Mouse (Mus musculus) heart, postnatal 25 days (tissue): ENCODE measurements around the gene Gm7073. TPM values are rescaled to one million over a fixed set of nuclear protein-coding genes. Genes with fewer than 3 reads are reported as not detected.

Experiments used
- DNase-seq: peaks from one replicate; pipeline ENCODE4 v3.0.0; 2022; ENCODE audit warnings: low spot score
- intact Hi-C: fragments of 180-260 bp; cut with DNase I; formaldehyde crosslinking; loops from one replicate; pipeline ENCODE4 v1.15.1; 2025
- microRNA-seq: library from miRNA; unstranded; fragments of <30 nt; microRNA quantifications from one replicate; pipeline ENCODE4 v1.2.0, GENCODE M21; 2022
- total RNA-seq, 2 experiments: library from RNA; stranded (reverse); gene quantifications; 2 replicates each; pipeline ENCODE4 v1.2.3; 2021

Gm7073 gene
- total RNA-seq, 2 experiments from 2014 or later, result not detected

DNA sequence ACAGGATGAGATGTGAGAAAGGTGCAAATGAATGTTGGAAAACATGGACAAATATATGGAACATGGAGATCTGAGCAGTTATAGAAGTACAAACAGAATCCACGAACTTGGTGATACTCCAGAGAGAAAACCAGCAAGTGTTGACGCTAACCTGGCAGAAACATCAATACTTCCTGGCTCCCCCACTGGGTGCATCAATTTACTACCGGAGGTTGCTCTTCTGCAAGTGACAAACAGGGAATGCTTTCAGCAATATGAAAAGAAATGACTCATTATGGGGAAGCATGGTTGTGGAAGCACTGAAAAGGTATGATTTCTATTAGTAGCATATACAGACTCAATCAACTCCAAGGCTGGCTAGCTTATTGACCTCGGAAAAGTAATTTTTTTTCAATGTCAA, 144.8 kb downstream of the Gm7073 start:
- intact Hi-C loops, result no loop called here
- no peak for DNase-seq

DNA sequence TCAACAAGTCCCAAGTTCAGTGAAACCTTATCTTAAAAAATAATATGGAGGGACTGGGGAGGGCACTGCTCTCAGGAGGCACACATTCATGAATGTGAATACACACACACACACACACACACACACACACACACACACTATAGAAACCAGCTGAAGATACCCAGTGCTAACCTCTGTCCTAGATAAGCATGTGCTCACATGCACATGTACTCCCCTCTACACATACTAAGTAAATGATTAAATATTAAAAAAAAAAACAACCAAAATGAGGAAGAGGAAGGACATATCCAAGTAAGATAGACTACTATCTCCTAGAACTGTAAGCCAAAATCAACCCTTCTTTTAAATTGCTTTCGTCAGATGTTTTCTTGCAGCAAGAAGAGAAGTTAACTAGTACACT, 152.2 kb downstream of the Gm7073 start:
- no peak for DNase-seq
- intact Hi-C loops, result no loop called here

Small RNA genes within 50 kb of the gene (microRNA-seq; reads per million reads assigned to microRNA genes)
- 73.3 reads per million, percentile 54 among the genes with 10 or more reads in this experiment for gene Mir505

Other genes starting within 250 kb of the Gm7073 start
- gene Atp11c, start 53.4 kb upstream of the Gm7073 start, total RNA-seq, result 1 to 10 TPM; 5.8 to 7.4 TPM